In the genomic region with DNA sequence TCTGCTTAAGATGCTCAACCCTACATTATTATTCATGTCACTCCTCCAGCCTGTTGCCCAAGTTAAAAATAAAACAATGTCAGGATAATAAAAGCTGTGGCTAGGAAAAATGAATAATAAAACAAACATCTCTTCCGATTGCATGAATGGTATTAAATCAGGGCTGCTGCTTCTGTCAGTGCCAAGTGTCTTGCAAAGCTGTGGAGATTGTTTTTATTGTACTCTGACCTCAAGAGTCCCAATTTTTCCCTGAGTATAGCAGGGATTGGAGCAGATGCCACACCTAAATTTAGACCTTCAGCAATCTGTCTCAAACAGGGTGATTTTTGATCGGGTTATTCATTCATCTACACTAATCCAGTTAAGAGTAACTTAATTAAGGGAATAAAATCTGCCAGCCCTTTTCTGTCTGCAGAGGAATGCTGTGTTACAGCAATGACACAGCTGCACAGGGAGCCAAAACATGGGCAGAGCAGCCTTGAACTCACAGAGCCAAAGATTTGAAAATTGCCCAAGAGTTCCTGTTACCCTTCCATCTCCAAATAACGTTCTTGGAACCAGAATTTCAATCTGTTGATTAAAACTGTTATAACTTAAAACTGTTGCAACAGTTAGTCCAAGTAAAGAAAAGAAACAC, we compare ENCODE assay signal across 27 mouse cellular contexts.
DNase-seq lines count a peak whose midpoint lies in the region; ATAC-seq lines count a peak whose summit lies in the region.
"Had no signal": no experiment of that assay in that cellular context is flagged by ENCODE, and none has a peak within 500 bp of the region (broad histone marks: within the 10 kb centered on the region; RNA-seq: fewer than 3 reads in every experiment).

No protein-coding gene starts in this region.

- 50% methylated on average over 3 of the region's 3 CpGs for WGBS in kidney, embryonic 14.5 days

- no peaks in the 10 kb centered on the region for H3K27me3 ChIP-seq in kidney, embryonic 14.5 days (ENCODE audit: control insufficient read depth, insufficient read depth, low read length)
- H3K27me3 ChIP-seq: embryonic facial prominence, embryonic 13.5 days; forebrain, embryonic 13.5 days; hindbrain, embryonic 12.5 days; limb, embryonic 13.5 days; liver, embryonic 13.5 days; lung, embryonic 15.5 days had no signal

- peak; percentile 80 for ATAC-seq in cerebellum, adult (ENCODE audit: insufficient number of reproducible peaks, low FRiP score, low TSS enrichment)
- ATAC-seq in kidney, embryonic 14.5 days (ENCODE audit: low FRiP score, low TSS enrichment), result peak; percentile 49; the same call in 1 of the 2 replicates
- ATAC-seq: activated CD4-positive, CD25-positive, alpha-beta regulatory T cell, adult 4 months; CD4-positive, CD25-positive, alpha-beta regulatory T cell, adult 4 months; forebrain, embryonic 13.5 days; midbrain, embryonic 16.5 days had no signal

- H3K4me1 ChIP-seq in kidney, embryonic 14.5 days (ENCODE audit: control insufficient read depth, insufficient read depth, low read length), result no peaks in the 10 kb centered on the region
- H3K4me1 ChIP-seq: embryonic facial prominence, embryonic 13.5 days; forebrain, embryonic 13.5 days; hindbrain, embryonic 12.5 days; liver, embryonic 13.5 days; midbrain, embryonic 10.5 days had no signal

- no peak overlapping the region for H3K4me3 ChIP-seq in kidney, embryonic 14.5 days (ENCODE audit: low read length)
- H3K4me3 ChIP-seq: embryonic facial prominence, embryonic 13.5 days; erythroblast, embryonic 14.5 days; forebrain, embryonic 13.5 days; gastrocnemius, adult 2 months; hindbrain, embryonic 12.5 days; limb, embryonic 13.5 days; liver, embryonic 13.5 days; lung, embryonic 15.5 days; midbrain, embryonic 10.5 days had no signal

- no peak overlapping the region for H3K27ac ChIP-seq in kidney, embryonic 14.5 days (ENCODE audit: low read depth, low read length)
- H3K27ac ChIP-seq: embryonic facial prominence, embryonic 13.5 days; forebrain, embryonic 13.5 days; gastrocnemius, adult 2 months; hindbrain, embryonic 12.5 days; limb, embryonic 13.5 days; liver, embryonic 13.5 days; lung, embryonic 15.5 days; midbrain, embryonic 10.5 days; stomach, postnatal 0 days had no signal

- no peak overlapping the region for H3K9ac ChIP-seq in kidney, embryonic 14.5 days (ENCODE audit: low read depth, low read length)
- H3K9ac ChIP-seq: embryonic facial prominence, embryonic 13.5 days; forebrain, embryonic 13.5 days; hindbrain, embryonic 12.5 days; limb, embryonic 13.5 days; liver, embryonic 13.5 days; lung, embryonic 15.5 days had no signal

- no peak for DNase-seq in cerebellum, postnatal 25 days
- no peak for DNase-seq in kidney, postnatal 10 days
- peak; percentile 14 for DNase-seq in layer of hippocampus, adult 9-11 months
- DNase-seq in layer of hippocampus, postnatal 36 days, result no peak
- DNase-seq in Muller cell, postnatal 12 days (ENCODE audit: inconsistent ontology term), result peak; percentile 62
- no peak for DNase-seq in T-cell, adult 2 months (ENCODE audit: low spot score)
- DNase-seq: adrenal gland, postnatal 14 days; cerebellum, postnatal 36 days; embryo, embryonic 11 days; gastrocnemius, adult 2 months; kidney, adult 11 months; liver, embryonic 13.5 days; thymus, adult 2 months; thymus, postnatal 4 days had no signal

- H3K4me2 ChIP-seq in kidney, embryonic 14.5 days (replicated peaks; ENCODE audit: low read depth, low read length), result no peak overlapping the region
- H3K4me2 ChIP-seq: embryonic facial prominence, embryonic 13.5 days; forebrain, embryonic 13.5 days; hindbrain, embryonic 12.5 days; limb, embryonic 13.5 days; liver, embryonic 13.5 days; lung, embryonic 15.5 days had no signal

- no peaks in the 10 kb centered on the region for H3K9me3 ChIP-seq in kidney, embryonic 14.5 days (ENCODE audit: control insufficient read depth, low read length)
- H3K9me3 ChIP-seq: embryonic facial prominence, embryonic 13.5 days; forebrain, embryonic 13.5 days; hindbrain, embryonic 12.5 days; limb, embryonic 13.5 days; liver, embryonic 13.5 days; lung, embryonic 15.5 days; midbrain, embryonic 10.5 days had no signal

- H3K36me3 ChIP-seq in kidney, embryonic 14.5 days (ENCODE audit: control insufficient read depth, insufficient read depth, low read length), result no peaks in the 10 kb centered on the region
- H3K36me3 ChIP-seq: embryonic facial prominence, embryonic 13.5 days; hindbrain, embryonic 12.5 days; limb, embryonic 13.5 days; liver, embryonic 13.5 days; lung, embryonic 15.5 days; midbrain, embryonic 10.5 days had no signal

Comparison
In these comparisons a context has a peak if more than half of its experiments do, and no peak if none do; other contexts are left out.
1. DNase-seq: peak in layer of hippocampus, adult 9-11 months (single experiment) and Muller cell, postnatal 12 days (single experiment); none in cerebellum, postnatal 25 days (0 of 2), kidney, postnatal 10 days (single experiment), layer of hippocampus, postnatal 36 days (0 of 2) and T-cell, adult 2 months (single experiment).